Mouse (Mus musculus): Measurements from ENCODE around the gene Gm20388.

Gene Gm20388

GRCm38 (mm10) chr8:121071454-121071853 is 1160.8 kb downstream of the Gm20388 start:
- no peak for DNase-seq (ENCODE audit: extremely low spot score, low read depth, low spot score)

- DNase-seq (ENCODE audit: extremely low spot score, low read depth, low spot score), result no peak
Observed at GRCm38 (mm10) chr8:121072406-121073130, 1161.9 kb downstream of the Gm20388 start.

- no peak for DNase-seq (ENCODE audit: extremely low spot score, low read depth, low spot score)
Observed at GRCm38 (mm10) chr8:121073174-121074107, 1162.8 kb downstream of the Gm20388 start.

- no peak for DNase-seq (ENCODE audit: extremely low spot score, low read depth, low spot score)
Observed at GRCm38 (mm10) chr8:121074108-121074847, 1163.6 kb downstream of the Gm20388 start.

GRCm38 (mm10) chr8:121074848-121075145 is 1164.2 kb downstream of the Gm20388 start:
- no peak for DNase-seq (ENCODE audit: extremely low spot score, low read depth, low spot score)

GRCm38 (mm10) chr8:121075936-121076335 is 1165.3 kb downstream of the Gm20388 start:
- DNase-seq (ENCODE audit: extremely low spot score, low read depth, low spot score), result no peak

- DNase-seq (ENCODE audit: extremely low spot score, low read depth, low spot score), result no peak
Observed at GRCm38 (mm10) chr8:121076555-121076954, 1165.9 kb downstream of the Gm20388 start.

GRCm38 (mm10) chr8:121078721-121079120 is 1168.1 kb downstream of the Gm20388 start:
- DNase-seq (ENCODE audit: extremely low spot score, low read depth, low spot score), result no peak

- DNase-seq (ENCODE audit: extremely low spot score, low read depth, low spot score), result no peak
Observed at GRCm38 (mm10) chr8:121079201-121079600, 1168.6 kb downstream of the Gm20388 start.

GRCm38 (mm10) chr8:121079944-121080343 is 1169.3 kb downstream of the Gm20388 start:
- no peak for DNase-seq (ENCODE audit: extremely low spot score, low read depth, low spot score)

GRCm38 (mm10) chr8:121080361-121081090 is 1169.9 kb downstream of the Gm20388 start:
- no peak for DNase-seq (ENCODE audit: extremely low spot score, low read depth, low spot score)

- DNase-seq (ENCODE audit: extremely low spot score, low read depth, low spot score), result no peak
Observed at GRCm38 (mm10) chr8:121081398-121081797, 1170.8 kb downstream of the Gm20388 start.

- no peak for DNase-seq (ENCODE audit: extremely low spot score, low read depth, low spot score)
Observed at GRCm38 (mm10) chr8:121082218-121083092, 1171.8 kb downstream of the Gm20388 start.

- DNase-seq (ENCODE audit: extremely low spot score, low read depth, low spot score), result no peak
Observed at GRCm38 (mm10) chr8:121083093-121083935, 1172.7 kb downstream of the Gm20388 start.

- DNase-seq (ENCODE audit: extremely low spot score, low read depth, low spot score), result no peak
Observed at GRCm38 (mm10) chr8:121083936-121084209, 1173.2 kb downstream of the Gm20388 start.

GRCm38 (mm10) chr8:121084210-121084951 is 1173.7 kb downstream of the Gm20388 start, which contains the start of gene Foxf1:
TSS of gene Foxf1 (plus strand) at chr8:121084386.
- DNase-seq (ENCODE audit: extremely low spot score, low read depth, low spot score), result no peak

GRCm38 (mm10) chr8:121085011-121085410 is 1174.4 kb downstream of the Gm20388 start:
- no peak for DNase-seq (ENCODE audit: extremely low spot score, low read depth, low spot score)

GRCm38 (mm10) chr8:121085561-121085960 is 1174.9 kb downstream of the Gm20388 start:
- no peak for DNase-seq (ENCODE audit: extremely low spot score, low read depth, low spot score)
